ENCODE assay signal across 7 mouse cellular contexts in genomic region chr14:24500845-24501186, GRCm38 (mm10). TPM values are rescaled to one million over a fixed set of nuclear protein-coding genes. Genes with fewer than 3 reads are reported as not detected.
DNase-seq lines count a peak whose midpoint lies in the region; ATAC-seq and TF ChIP-seq lines count a peak whose summit lies in the region.

No protein-coding gene starts in this region.

- TF ChIP-seq POLR2A in limb, embryonic 14.5 days (IDR thresholded peaks at IDR 0.05; ENCODE audit: borderline replicate concordance, extremely low read depth, insufficient read depth, insufficient read length), result no peak

- no peaks in the 10 kb centered on the region for H3K27me3 ChIP-seq in lung, embryonic 14.5 days (ENCODE audit: insufficient read depth, low read length)
- H3K27me3 ChIP-seq in forebrain, embryonic 16.5 days (replicated peaks; ENCODE audit: control insufficient read depth, insufficient read depth, low read length), result no peaks in the 10 kb centered on the region
- no peaks in the 10 kb centered on the region for H3K27me3 ChIP-seq in limb, embryonic 14.5 days (ENCODE audit: control insufficient read depth, insufficient read depth, low read length)
- no peaks in the 10 kb centered on the region for H3K27me3 ChIP-seq in stomach, embryonic 15.5 days (replicated peaks)

- ATAC-seq in lung, embryonic 14.5 days (ENCODE audit: insufficient read depth), result peak; percentile 35
- peak; percentile 48 for ATAC-seq in forebrain, embryonic 16.5 days
- peak; percentile 32; the same call in 1 of the 2 replicates for ATAC-seq in limb, embryonic 14.5 days (ENCODE audit: low FRiP score, low read depth)
- no peak for ATAC-seq in stomach, embryonic 15.5 days (ENCODE audit: insufficient read depth, low FRiP score, low read depth)

- no peak overlapping the region for H3K4me3 ChIP-seq in lung, embryonic 14.5 days (ENCODE audit: low read depth, low read length)
- H3K4me3 ChIP-seq in forebrain, embryonic 16.5 days (replicated peaks; ENCODE audit: low read length), result no peak overlapping the region
- H3K4me3 ChIP-seq in limb, embryonic 14.5 days (replicated peaks; ENCODE audit: low read length), result no peak overlapping the region
- H3K4me3 ChIP-seq in stomach, embryonic 15.5 days (replicated peaks), result no peak overlapping the region

- no peak for TF ChIP-seq CTCF in lung, embryonic 14.5 days (IDR thresholded peaks at IDR 0.05; ENCODE audit: low read depth)

- WGBS in lung, embryonic 14.5 days, result 12% methylated on average over 8 of the region's 8 CpGs
- 3% methylated on average over 8 of the region's 8 CpGs for WGBS in forebrain, embryonic 16.5 days
- WGBS in limb, embryonic 14.5 days, result 16% methylated on average over 8 of the region's 8 CpGs
- WGBS in stomach, embryonic 15.5 days, result 15% methylated on average over 8 of the region's 8 CpGs

- 0 out of 2 replicates have a peak overlapping the region, but pooled peaks have one; percentile 28 for H3K9ac ChIP-seq in lung, embryonic 14.5 days
- H3K9ac ChIP-seq in forebrain, embryonic 16.5 days (replicated peaks; ENCODE audit: low read depth, low read length), result peak overlapping the region; percentile 47
- H3K9ac ChIP-seq in limb, embryonic 14.5 days (ENCODE audit: low read depth, low read length, severe bottlenecking), result peak overlapping the region; percentile 46; the same call in 1 of the 2 replicates
- H3K9ac ChIP-seq in stomach, embryonic 15.5 days, result no peak overlapping the region

- peak overlapping the region; percentile 43 for H3K4me2 ChIP-seq in lung, embryonic 14.5 days
- peak overlapping the region; percentile 24; the same call in 1 of the 2 replicates for H3K4me2 ChIP-seq in forebrain, embryonic 16.5 days (ENCODE audit: low read length)
- H3K4me2 ChIP-seq in limb, embryonic 14.5 days (replicated peaks; ENCODE audit: low read depth, low read length, severe bottlenecking), result peak overlapping the region; percentile 37; the same call in 1 of the 2 replicates
- peak overlapping the region; percentile 39 for H3K4me2 ChIP-seq in stomach, embryonic 15.5 days

- H3K27ac ChIP-seq in lung, embryonic 14.5 days (ENCODE audit: low read depth), result peak overlapping the region; percentile 19; the same call in 1 of the 2 replicates
- peak overlapping the region; percentile 85 for H3K27ac ChIP-seq in forebrain, embryonic 16.5 days (ENCODE audit: low read length)
- H3K27ac ChIP-seq in limb, embryonic 14.5 days (replicated peaks; ENCODE audit: low read depth, low read length), result no peak overlapping the region
- peak overlapping the region; percentile 66 for H3K27ac ChIP-seq in stomach, embryonic 15.5 days

- H3K9me3 ChIP-seq in lung, embryonic 14.5 days (ENCODE audit: low read depth, low read length), result no peaks in the 10 kb centered on the region
- H3K9me3 ChIP-seq in forebrain, embryonic 16.5 days (ENCODE audit: control insufficient read depth, low read length), result no peaks in the 10 kb centered on the region
- H3K9me3 ChIP-seq in limb, embryonic 14.5 days (ENCODE audit: control insufficient read depth, low read length), result no peaks in the 10 kb centered on the region
- H3K9me3 ChIP-seq in stomach, embryonic 15.5 days, result no peaks in the 10 kb centered on the region

- DNase-seq in lung, embryonic 14.5 days, result no peak
- no peak for DNase-seq in lung, postnatal 10 days
- DNase-seq in limb, embryonic 14.5 days (ENCODE audit: low spot score), result no peak
- no peak for DNase-seq in right cerebral cortex, postnatal 4 days
- no peak for DNase-seq in thymus, adult 18-20 months

- H3K4me1 ChIP-seq in lung, embryonic 14.5 days (ENCODE audit: insufficient read depth), result no peaks in the 10 kb centered on the region
- peaks cover 13% of the 10 kb centered on the region for H3K4me1 ChIP-seq in forebrain, embryonic 16.5 days (replicated peaks; ENCODE audit: control insufficient read depth, insufficient read depth, low read length)
- peaks cover 7% of the 10 kb centered on the region for H3K4me1 ChIP-seq in limb, embryonic 14.5 days (ENCODE audit: control insufficient read depth, insufficient read depth, low read length)
- no peaks in the 10 kb centered on the region for H3K4me1 ChIP-seq in stomach, embryonic 15.5 days

- peaks cover 40% of the 10 kb centered on the region for H3K36me3 ChIP-seq in lung, embryonic 14.5 days (ENCODE audit: insufficient read depth)
- H3K36me3 ChIP-seq in forebrain, embryonic 16.5 days (ENCODE audit: control insufficient read depth, insufficient read depth), result peaks cover 17% of the 10 kb centered on the region
- peaks cover 37% of the 10 kb centered on the region for H3K36me3 ChIP-seq in limb, embryonic 14.5 days (ENCODE audit: control insufficient read depth, insufficient read depth, low read length)
- H3K36me3 ChIP-seq in stomach, embryonic 15.5 days, result peaks cover 23% of the 10 kb centered on the region

RNA-seq across cellular contexts. Expression of gene Rps24, which starts 13.9 kb away (rescaled TPM):
- polyA plus RNA-seq in lung, embryonic 14.5 days (2014; fragmentation: Nextera tagmentation; extraction: Ambion mirVana), result 1,236 and 1,354 TPM in 2 replicates
- polyA plus RNA-seq in forebrain, embryonic 16.5 days (2015; fragmentation: Nextera tagmentation; extraction: Ambion mirVana), result 482 and 530 TPM in 2 replicates
- 2,427 and 4,774 TPM in 2 replicates for polyA plus RNA-seq in limb, embryonic 14.5 days (2012; rRNA removed)
- polyA plus RNA-seq in limb, embryonic 14.5 days (2014; fragmentation: Nextera tagmentation; extraction: Ambion mirVana), result 1,281 and 1,338 TPM in 2 replicates
- polyA plus RNA-seq in stomach, embryonic 15.5 days (2015; fragmentation: Nextera tagmentation; extraction: Ambion mirVana), result 881 and 1,042 TPM in 2 replicates

RNA-seq across cellular contexts. Expression of gene Polr3a, which starts 14.0 kb away (rescaled TPM):
- polyA plus RNA-seq in lung, embryonic 14.5 days (2014; fragmentation: Nextera tagmentation; extraction: Ambion mirVana), result 17.3 and 19.5 TPM in 2 replicates
- polyA plus RNA-seq in forebrain, embryonic 16.5 days (2015; fragmentation: Nextera tagmentation; extraction: Ambion mirVana), result 20.8 and 23.8 TPM in 2 replicates
- polyA plus RNA-seq in limb, embryonic 14.5 days (2012; rRNA removed), result 13.5 and 14.7 TPM in 2 replicates
- polyA plus RNA-seq in limb, embryonic 14.5 days (2014; fragmentation: Nextera tagmentation; extraction: Ambion mirVana), result 16.2 and 16.9 TPM in 2 replicates
- polyA plus RNA-seq in stomach, embryonic 15.5 days (2015; fragmentation: Nextera tagmentation; extraction: Ambion mirVana), result 15.3 and 19.3 TPM in 2 replicates
